Mouse (Mus musculus) splenic B cell, adult 2 months (primary cell): ENCODE data around the gene Xrcc1.
"Not testable (repeated sequence)": the region's sequence is repeated elsewhere in the genome, so short reads cannot be mapped to it uniquely, and the experiment has no call there.

Experiments used
- DNase-seq: peaks from one replicate; pipeline ENCODE4 v3.0.0-alpha.2; 2011; ENCODE audit warnings: low read depth, low spot score
- H3K27me3 ChIP-seq: 2 replicates; pipeline ENCODE4 v1.6.1; 2012; ENCODE audit warnings: mild to moderate bottlenecking, low read length, moderate library complexity, mixed read lengths; ENCODE audit not compliant: control insufficient read depth, poor library complexity, insufficient read depth, severe bottlenecking
- H3K36me3 ChIP-seq: 2 replicates; pipeline ENCODE4 v1.6.1; 2012; ENCODE audit warnings: mild to moderate bottlenecking, low read length, moderate library complexity, mixed read lengths; ENCODE audit not compliant: control insufficient read depth, poor library complexity, insufficient read depth, severe bottlenecking

Gene Xrcc1

DNA sequence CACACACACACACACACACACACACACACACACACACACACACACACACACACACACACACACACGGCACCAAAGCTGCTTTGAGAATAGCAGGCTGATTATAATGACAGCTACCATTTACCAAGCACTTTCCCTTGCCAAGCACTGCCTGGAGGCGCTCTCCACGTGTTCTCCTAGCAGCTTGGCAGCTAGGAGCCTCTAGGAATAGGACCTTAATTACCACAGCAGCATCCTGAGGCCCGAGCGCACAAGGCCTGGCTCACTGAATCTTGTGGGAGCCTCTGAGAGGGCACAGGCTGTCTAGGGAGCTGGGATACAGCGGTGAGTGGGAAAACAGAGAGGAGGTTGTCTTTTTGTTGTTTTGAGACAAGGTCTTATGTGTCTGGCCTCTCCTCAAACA, 28.4 kb upstream of the Xrcc1 start:
- no peaks in the 10 kb centered on the region for H3K36me3 ChIP-seq
- no peak for DNase-seq
- H3K27me3 ChIP-seq, result no peaks in the 10 kb centered on the region

DNA sequence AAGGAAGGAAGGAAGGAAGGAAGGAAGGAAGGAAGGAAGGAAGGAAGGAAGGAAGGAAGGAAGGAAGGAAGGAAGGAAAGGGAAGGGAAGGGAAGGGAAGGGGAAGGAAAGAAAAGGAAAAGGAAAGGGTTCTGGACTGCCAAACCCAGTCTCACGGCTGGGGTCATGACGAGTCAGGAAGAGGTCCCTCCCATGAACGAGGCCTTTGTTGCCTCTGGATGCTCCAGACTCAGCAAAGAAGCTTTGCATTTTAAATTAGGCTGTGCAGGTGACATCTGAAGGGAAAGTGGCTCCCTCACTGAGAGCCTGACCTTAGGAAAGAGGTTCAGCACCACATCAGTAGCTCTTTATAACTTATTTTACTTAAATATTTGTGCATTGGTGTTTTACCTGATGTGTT, 27.0 kb upstream of the Xrcc1 start:
- no peak for DNase-seq
- no peaks in the 10 kb centered on the region for H3K36me3 ChIP-seq
- no peaks in the 10 kb centered on the region for H3K27me3 ChIP-seq

DNA sequence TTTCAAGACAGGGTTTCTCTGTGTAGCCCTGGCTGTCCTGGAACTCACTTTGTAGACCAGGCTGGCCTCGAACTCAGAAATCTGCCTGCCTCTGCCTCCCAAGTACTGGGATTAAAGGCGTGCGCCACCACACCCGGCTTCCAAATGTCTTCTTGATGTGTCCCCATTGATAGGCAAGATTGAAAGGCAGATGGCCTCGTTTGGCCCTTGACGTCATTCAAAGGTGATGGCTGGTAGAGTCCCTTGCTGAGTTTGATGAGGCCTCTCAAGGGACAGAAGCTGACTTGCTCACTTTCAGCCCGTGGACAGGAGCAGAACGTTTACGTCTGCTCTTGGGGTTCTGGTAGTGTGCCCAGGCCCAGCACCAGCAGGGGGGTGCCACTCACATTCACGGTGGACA, 26.0 kb upstream of the Xrcc1 start:
- H3K36me3 ChIP-seq, DNase-seq, H3K27me3 ChIP-seq: not testable (repeated sequence)

DNA sequence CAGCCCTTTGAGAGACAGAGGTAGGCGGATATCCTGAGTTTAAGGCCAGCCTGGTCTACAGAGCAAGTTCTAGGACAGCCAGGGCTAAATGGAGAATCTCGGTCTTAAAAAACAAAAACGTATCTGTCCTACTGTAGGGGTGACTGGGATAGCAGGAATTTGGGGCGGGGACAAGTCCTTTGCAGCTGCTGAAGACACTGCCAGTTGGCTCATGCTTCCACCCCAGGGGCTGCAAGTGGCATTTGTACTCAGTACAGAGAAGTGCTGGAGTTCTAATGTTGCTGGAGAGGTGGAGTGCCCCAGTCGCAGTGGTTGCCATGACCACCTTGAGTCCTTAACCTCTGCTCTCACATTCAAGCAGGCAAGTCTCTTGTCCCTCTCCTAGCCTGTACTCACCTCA, 23.3 kb upstream of the Xrcc1 start:
- H3K36me3 ChIP-seq, result no peaks in the 10 kb centered on the region
- no peaks in the 10 kb centered on the region for H3K27me3 ChIP-seq
- DNase-seq, result no peak

DNA sequence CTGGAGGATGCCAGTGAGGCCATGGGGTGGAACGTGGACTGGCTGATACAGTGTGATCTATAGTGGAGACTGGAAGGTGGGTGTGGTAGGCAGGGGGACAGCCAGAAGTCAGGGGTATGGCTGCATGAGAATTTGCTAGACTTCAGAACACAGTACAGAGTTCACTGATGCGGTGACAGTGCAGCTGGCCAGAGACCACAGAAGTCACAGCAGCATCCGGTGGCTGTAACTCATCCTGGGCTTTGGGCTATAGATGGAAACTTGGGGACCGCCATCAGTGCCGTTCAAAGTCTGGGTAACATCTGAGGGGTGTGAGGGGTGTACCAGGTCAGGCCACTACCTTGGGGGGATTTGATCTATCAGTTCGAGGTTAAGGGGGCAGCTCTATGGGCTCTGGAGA, 22.4 kb upstream of the Xrcc1 start:
- no peak for DNase-seq

DNA sequence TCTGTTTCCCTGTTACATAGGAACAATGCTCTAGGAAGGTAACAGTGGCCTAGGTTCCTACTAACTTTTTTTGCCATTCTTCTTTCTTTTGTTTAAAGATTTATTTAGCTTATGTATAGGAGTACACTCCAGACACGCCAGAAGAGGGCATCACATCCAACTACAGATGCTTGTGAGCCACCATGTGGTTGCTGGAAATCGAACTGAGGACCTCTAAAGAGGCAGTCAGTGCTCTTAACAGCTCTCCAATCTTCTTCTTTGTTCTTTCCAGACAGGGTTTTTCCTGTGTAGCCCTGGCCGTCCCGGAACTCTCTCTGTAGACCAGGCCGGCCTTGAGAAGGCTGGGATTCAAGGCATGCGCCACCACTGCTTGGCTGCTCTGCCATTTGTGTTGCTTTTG, 21.1 kb upstream of the Xrcc1 start:
- Histone ChIP-seq H3K27me3 (no peaks in the 10 kb centered on the region), H3K36me3 (no peaks in the 10 kb centered on the region)
- DNase-seq, result peak; percentile 36

More for the DNA sequence above, 22.4 kb upstream of the Xrcc1 start:
- Histone ChIP-seq H3K36me3 (no peaks in the 10 kb centered on the region), H3K27me3 (no peaks in the 10 kb centered on the region)

DNA sequence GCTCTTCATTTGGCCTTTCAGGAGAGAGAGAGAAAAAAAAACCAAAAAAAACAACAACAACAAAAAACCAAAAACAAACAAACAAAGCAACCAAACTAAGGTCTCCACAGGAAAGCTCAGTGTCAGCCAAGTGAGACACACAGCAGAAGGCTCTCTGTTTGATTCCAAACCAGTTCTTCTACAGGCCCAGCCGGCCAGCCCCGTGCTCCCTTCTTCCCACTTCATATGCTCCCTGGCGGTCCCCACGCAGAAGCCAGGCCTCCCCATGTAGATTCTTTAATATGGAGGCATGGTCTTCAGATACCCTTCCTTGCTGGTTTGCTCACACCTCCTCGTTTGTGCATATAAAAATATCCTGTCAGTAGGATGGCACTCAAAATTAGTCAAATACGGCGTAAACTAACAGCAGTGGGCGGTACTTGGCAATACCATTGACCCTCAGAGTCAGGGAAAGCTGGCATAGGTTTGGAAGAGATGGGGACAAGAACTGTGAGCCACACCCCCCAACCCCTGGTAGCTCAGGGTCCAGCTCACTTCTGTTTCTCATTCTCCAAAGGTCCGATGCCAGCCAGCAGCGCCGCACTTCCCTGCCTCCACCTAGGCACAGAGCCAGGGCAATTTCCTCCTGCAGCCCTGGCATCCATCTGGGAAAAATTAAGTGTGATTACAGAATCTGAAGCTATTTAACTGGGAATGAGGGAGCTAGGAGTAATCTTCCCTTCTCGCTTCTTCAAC, 20.2 kb upstream of the Xrcc1 start:
- no peak for DNase-seq
- no peaks in the 10 kb centered on the region for H3K27me3 ChIP-seq
- H3K36me3 ChIP-seq, result no peaks in the 10 kb centered on the region

DNA sequence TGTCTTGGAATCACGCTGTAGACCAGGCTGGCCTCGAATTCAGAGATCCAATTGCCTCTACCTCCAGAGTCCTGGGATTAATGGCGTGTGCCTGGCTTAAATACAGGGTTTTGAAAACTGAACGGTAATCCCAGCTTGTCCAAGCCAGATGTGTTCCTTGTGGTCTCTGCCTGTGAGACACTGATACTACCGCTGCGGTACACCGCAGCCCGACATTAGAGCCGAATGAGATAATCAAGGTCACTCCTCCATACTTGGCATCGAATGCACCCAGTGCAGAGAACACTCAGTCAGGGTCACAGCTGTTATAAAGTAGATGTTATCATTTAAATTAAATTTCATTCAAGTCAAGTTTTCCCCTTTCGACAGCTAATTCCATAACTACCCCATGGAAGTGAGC, 17.2 kb upstream of the Xrcc1 start:
- no peaks in the 10 kb centered on the region for H3K27me3 ChIP-seq
- H3K36me3 ChIP-seq, result peaks cover 3% of the 10 kb centered on the region; the same call in 1 of the 2 replicates
- no peak for DNase-seq

DNA sequence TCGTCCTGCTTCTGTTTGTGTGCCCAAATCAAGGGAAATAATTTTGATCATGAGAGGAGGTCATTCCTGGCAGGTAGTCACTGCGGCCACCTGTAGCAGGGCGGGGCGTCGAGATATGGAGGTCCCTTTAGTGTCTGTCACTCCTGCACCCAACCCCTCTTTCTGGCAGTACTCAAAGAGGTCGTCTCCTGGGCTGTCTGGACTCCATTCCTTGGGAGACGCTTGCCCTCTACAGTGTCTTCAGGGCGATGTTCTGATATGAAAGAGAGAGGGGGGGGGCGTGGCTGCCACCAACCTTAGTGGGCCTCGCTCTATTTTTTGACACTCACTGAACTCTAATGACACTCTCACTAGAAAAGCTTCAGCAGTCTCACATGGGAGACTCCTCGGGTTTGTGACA, 16.5 kb upstream of the Xrcc1 start:
- no peak for DNase-seq
- peaks cover 6% of the 10 kb centered on the region; the same call in 1 of the 2 replicates for H3K36me3 ChIP-seq
- H3K27me3 ChIP-seq, result no peaks in the 10 kb centered on the region

DNA sequence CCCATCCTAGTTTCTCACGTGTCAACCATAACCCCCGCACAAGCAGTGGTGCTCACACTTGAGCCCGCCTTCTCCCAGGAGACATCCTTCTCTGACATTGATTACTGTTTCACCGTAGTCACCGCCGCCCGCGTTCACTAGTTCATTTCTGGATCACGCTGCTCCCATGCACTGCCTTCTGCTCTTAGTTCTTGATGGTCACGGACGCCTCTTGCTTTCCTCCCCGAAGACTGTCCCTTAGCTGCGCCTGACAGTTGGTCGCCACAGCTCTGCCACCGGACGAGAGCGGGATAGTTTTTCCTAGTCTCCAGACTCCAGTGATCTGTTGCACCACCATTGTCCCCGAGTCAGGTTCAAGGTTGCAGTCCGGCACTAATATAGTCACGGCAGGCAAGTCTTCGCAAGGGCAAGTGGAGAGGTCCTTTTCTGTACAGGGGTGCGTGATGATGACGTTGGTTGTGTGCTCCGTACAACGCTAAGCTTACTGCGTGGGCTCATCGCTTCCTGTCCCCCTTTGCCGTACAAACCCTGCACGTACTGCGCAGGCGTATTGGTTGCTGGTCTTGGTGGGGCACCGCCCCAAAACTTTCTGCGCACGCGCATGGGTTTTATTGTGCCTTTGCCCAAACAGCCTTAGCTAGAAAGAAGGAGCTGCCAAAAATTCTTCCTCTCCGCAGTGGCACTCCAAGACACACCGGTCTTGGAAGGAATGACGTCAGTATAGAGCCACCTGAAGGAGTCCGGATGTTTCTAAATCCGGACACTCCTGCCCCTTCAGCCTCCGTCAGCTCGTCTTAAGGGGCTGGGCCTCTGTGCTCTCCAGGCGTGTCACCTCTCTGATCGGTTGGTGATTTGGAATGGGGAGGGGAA, 15.8 kb upstream of the Xrcc1 start, which contains the start of gene Irgq:
TSS of gene Irgq (plus strand) at position 628 of the 870 bp plus-strand sequence.
- H3K36me3 ChIP-seq, result peaks cover 9% of the 10 kb centered on the region; the same call in 1 of the 2 replicates
- no peaks in the 10 kb centered on the region for H3K27me3 ChIP-seq
- DNase-seq, result peak; percentile 100

DNA sequence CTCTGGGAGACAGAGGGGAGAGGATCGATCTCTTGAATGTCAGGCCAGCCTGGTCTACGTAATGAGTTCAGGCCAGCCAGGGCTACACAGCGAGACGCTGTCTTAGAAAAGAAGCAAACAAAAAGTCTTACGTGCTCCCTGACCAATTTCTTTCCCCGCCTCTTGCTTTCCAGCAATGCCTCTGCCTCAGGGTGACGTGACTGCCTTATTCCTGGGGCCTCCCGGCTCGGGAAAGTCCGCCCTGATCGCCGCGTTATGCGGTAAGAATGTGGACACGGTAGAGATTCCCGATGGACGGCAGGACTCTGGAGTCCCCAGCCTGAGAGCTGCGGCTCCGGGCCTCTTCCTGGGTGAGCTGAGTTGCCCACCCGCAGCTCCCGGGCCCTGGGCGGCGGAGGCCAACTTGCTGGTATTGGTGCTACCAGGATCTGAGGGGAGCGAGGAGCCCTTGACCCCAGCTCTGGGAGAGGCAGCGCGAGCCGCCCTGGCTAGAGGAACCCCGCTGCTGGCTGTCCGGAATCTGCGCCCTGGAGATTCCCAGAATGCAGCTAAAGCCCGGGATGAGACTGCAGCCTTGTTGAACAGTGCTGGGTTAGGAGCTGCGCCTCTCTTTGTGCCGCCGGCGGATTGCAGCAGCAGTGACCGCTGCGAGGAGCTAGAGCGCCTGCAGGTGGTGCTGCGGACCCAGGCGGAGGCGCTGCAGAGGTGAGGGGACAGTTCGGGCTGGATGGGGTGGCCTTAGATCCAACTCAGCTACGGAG, 14.7 kb upstream of the Xrcc1 start:
- DNase-seq, result peak; percentile 81
- H3K36me3 ChIP-seq, result peaks cover 9% of the 10 kb centered on the region; the same call in 1 of the 2 replicates

DNA sequence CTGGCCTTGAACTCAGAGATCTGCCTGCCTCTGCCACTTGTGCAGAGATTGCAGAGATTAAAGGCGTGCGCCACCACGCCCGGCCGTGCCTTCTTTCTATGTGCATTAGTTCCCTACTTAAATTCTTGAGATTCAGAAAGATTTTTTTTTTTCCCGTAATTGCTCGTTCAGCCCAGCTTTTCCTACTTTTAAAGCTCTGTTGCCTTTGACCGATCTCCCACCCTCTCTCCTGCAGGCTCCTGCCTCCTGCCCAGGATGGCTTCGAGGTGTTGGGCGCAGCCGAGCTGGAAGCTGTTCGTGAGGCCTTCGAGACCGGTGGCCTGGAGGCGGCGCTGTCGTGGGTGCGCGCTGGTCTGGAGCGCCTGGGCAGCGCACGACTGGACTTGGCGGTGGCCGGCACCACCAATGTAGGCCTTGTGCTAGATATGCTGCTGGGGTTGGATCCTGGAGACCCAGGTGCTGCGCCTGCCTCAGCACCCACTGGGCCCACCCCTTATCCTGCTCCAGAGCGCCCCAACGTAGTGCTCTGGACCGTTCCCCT, 13.0 kb upstream of the Xrcc1 start:
- DNase-seq, result no peak
- peaks cover 9% of the 10 kb centered on the region; the same call in 1 of the 2 replicates for H3K36me3 ChIP-seq
- H3K27me3 ChIP-seq, result no peaks in the 10 kb centered on the region

More for the DNA sequence above, 14.7 kb upstream of the Xrcc1 start:
- H3K27me3 ChIP-seq, result no peaks in the 10 kb centered on the region

DNA sequence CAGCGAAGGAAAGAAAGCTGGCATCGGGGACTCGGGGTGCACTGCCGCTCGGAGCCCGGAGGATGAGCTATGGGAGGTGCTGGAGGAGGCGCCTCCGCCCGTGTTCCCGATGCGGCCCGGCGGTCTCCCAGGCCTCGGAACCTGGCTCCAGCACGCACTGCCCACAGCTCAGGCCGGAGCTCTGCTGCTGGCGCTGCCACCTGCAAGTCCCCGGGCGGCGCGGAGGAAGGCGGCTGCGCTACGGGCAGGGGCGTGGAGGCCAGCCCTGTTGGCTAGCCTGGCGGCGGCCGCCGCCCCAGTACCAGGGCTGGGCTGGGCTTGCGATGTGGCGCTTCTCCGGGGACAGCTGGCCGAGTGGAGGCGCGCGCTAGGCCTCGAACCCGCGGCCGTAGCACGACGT, 12.3 kb upstream of the Xrcc1 start:
- DNase-seq, result no peak
- Histone ChIP-seq H3K27me3 (no peaks in the 10 kb centered on the region), H3K36me3 (peaks cover 9% of the 10 kb centered on the region; the same call in 1 of the 2 replicates)

DNA sequence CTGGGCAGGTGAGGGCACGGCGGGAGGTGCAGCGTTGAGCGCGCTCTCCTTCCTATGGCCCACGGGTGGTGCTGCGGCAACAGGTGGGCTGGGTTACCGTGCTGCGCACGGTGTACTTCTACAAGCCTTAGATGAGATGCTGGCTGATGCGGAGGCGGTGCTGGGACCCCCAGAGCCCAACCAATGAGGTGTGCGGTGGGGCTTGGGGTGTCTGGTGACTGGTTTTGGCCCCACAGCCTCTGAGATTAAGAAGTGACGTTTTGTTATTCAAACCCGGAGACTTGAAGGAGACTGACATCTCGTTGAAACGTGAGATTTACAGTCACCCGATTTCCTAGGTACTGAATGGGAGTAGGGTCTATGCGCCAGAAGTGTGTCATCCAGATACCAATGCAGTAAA, 11.8 kb upstream of the Xrcc1 start:
- no peaks in the 10 kb centered on the region for H3K27me3 ChIP-seq
- no peak for DNase-seq
- H3K36me3 ChIP-seq, result peaks cover 9% of the 10 kb centered on the region; the same call in 1 of the 2 replicates
